Mouse (Mus musculus) cortical plate, adult 2 months (tissue): Measurements from ENCODE around the gene Prkcd.

Experiments
- CTCF ChIP-seq: fragments of 200-500 bp; IDR thresholded peaks from 2 replicates; pipeline ENCODE4 v1.5.1; 2011; ENCODE audit warnings: mild to moderate bottlenecking, control low read depth, low read length; ENCODE audit not compliant: insufficient read depth; ENCODE audit errors: extremely low read depth
- POLR2A ChIP-seq: fragments of 200-500 bp; IDR thresholded peaks from 2 replicates; pipeline ENCODE4 v1.6.1; 2011; ENCODE audit warnings: mild to moderate bottlenecking, low read length, control low read depth; ENCODE audit not compliant: insufficient read depth; ENCODE audit errors: extremely low read depth

GRCm38 (mm10) chr14:30636499-30636898, 10.5 kb upstream of the Prkcd start:
- no peak for TF ChIP-seq CTCF
- no peak for TF ChIP-seq POLR2A
